Mouse (Mus musculus) brain, embryonic 14.5 days (tissue): ENCODE measurements around the gene Mucl3. TPM values are rescaled to one million over a fixed set of nuclear protein-coding genes. Genes with fewer than 3 reads are reported as not detected.

Experiments used
- DNase-seq: peaks from one replicate; pipeline ENCODE4 v3.0.0-alpha.2; 2011; ENCODE audit warnings: low read depth
- CTCF ChIP-seq: fragments of 200-500 bp; IDR thresholded peaks from 2 replicates; pipeline ENCODE4 v1.5.1; 2012; ENCODE audit warnings: inconsistent platforms, mild to moderate bottlenecking, moderate library complexity, borderline replicate concordance; ENCODE audit not compliant: insufficient read depth, insufficient read length; ENCODE audit errors: extremely low read depth
- POLR2A ChIP-seq: fragments of 200-500 bp; IDR thresholded peaks from 2 replicates; pipeline ENCODE4 v1.6.1; 2012; ENCODE audit warnings: mild to moderate bottlenecking, inconsistent platforms, borderline replicate concordance; ENCODE audit not compliant: poor library complexity, insufficient read depth, insufficient read length, severe bottlenecking; ENCODE audit errors: extremely low read depth
- polyA plus RNA-seq: library from polyadenylated mRNA; depleted of rRNA; stranded (reverse); fragments of >200 nt; gene quantifications from 2 replicates; pipeline ENCODE4 v1.2.3, GENCODE M21; 2012

The Mucl3 gene
- polyA plus RNA-seq, 1 experiment = 0.11 TPM

DNA sequence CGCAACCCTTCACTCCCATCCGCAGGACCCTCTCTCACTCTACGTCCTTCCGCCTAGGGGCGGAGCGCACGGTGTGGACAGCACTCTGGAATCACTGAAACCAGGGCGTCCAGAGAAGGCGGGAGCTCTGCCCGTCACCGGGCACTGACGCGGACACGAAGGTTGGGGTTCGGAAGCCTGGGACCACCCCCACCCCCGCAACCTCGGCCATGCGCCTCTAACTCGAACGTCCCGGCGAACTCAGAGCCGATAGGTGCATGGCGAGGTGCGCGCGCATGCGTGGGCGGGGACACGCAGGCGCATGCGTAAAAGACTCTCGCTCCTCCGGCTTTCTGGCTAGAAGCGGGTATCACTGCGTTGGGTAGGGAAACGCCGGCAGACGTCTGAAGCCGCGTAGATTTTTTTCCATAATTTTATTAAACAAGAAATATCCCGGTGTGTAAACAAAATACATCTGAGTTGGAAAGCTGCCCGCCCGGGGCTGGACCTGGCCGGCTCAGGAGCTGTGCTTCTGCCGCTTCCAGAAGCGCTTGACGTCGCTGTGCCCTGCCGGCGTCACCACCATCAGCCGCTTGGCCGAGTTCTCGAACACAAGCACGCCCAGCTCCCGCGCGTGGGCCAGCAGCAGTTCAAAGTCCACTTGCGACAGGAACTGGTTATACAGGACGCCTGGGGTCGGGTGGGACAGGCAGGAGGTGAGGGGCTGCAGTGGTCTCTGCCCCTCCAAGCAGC, 24.0 kb upstream of the Mucl3 start, which contains the start of gene Vars2:
TSS of gene Vars2 (minus strand) at position 259 of the 732 bp plus-strand sequence.
- DNase-seq = peak; percentile 97
- TF ChIP-seq POLR2A (peak; percentile 36; the same call in 1 of the 2 replicates), CTCF (no peak)

DNA sequence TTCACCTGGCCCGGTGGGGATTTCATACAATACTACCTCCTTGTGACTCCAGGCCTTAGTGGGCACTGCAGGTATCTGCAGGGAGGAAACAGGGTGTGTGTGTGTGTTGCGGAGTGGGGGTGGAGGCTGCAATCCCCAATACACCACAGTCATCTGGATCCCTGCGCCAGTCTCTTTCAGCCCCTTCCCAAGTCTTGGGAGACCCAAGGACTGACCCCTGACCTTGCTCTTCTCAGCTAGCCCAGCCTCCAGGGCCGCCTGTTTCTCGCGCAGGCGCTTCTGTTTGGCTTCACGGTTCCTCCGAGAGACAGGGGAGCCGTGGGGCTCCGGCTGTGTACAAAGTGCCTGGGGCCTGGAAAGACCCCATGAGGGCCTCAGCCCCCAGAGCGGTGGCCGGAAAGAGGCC, 23.4 kb upstream of the Mucl3 start:
- TF ChIP-seq POLR2A (no peak), CTCF (no peak)
- DNase-seq = no peak

DNA sequence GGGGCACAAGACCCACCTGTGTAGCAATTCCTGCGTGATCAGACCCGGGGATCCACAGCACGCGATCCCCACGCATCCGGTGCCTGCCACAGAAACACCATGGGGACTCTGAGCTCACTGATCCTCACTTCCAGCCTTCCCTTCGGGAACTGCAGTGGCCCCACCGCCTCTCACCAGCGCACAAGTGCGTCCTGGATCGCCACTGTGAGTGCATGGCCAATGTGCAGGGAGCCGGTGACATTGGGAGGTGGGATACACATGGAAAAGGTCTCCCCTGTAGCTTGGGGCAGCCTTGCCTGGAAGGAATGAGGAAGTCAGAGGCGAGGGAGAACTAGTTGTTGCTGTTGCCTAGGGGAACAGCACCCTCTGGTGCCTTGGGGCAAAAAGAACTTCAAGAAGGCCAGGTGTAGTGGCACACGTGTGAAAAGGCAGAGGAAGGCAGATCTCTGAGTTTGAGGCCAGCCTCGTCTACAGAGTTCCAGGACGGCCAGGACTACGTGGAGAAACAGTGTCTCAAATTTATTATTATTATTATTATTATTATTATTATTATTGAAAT, 22.5 kb upstream of the Mucl3 start:
- peak; percentile 20 for DNase-seq
- no peak for TF ChIP-seq CTCF
- TF ChIP-seq POLR2A = no peak

DNA sequence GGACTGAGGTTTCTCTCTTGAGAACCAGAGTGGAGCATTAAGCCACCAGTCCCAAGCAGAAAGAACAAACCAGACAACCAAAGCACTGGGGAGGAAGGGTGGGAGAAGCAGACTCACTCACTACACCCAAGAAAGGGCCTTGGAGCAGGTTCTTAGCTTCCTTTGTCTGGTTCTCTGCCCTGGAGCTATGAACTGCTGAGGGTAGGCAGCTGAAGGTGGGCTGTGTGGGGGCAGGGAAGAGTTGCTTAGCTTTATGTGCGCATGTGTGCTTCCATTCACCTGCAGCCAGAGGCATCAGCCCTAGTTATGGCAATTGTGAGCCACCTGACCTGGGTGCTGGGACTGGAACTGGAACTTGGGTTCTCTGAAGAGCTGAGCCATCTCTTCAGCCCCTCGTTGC, 9.6 kb upstream of the Mucl3 start:
- DNase-seq = no peak
- TF ChIP-seq CTCF (no peak), POLR2A (no peak)

DNA sequence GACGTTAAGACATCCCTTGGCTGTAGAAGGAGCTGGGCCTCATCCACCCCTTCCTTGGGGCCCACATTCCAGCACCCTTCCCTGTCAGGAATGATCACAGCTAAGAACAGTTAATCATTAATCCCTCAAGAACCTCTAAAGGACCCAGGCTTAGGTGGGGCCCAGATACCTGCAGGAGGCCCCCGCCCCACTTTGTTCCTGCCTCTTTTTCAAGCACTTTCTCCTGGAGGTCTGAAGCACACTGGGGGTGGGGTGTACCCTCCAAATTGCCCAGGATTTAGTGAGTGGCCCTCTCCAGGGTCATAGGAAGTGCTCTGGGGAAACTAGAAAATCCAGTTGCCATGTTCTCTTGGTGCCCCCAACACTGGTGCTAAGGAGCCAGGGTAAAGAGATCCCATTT, 5.9 kb upstream of the Mucl3 start:
- no peak for DNase-seq
- TF ChIP-seq CTCF (no peak), POLR2A (no peak)

DNA sequence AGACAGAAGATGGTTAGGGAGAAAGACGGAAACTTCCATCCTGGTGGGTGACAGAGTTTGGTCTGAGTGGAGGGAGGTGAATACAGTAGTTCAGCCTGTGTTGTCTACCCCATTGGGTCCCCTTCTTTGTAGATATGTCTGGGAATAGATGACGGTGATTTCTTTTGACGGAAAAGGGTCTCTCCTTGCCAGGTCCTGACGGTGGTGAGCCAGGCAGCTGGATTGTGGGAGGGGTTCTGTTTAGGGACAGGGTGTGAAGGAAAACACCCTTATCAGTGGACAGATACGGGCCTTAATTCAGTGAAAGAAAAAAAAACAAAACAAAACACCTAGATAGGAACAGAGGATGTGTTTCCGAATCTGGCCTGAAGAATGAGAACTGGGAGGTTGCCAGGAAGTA, 4.1 kb downstream of the Mucl3 start:
- TF ChIP-seq POLR2A (no peak), CTCF (no peak)
- DNase-seq = no peak

DNA sequence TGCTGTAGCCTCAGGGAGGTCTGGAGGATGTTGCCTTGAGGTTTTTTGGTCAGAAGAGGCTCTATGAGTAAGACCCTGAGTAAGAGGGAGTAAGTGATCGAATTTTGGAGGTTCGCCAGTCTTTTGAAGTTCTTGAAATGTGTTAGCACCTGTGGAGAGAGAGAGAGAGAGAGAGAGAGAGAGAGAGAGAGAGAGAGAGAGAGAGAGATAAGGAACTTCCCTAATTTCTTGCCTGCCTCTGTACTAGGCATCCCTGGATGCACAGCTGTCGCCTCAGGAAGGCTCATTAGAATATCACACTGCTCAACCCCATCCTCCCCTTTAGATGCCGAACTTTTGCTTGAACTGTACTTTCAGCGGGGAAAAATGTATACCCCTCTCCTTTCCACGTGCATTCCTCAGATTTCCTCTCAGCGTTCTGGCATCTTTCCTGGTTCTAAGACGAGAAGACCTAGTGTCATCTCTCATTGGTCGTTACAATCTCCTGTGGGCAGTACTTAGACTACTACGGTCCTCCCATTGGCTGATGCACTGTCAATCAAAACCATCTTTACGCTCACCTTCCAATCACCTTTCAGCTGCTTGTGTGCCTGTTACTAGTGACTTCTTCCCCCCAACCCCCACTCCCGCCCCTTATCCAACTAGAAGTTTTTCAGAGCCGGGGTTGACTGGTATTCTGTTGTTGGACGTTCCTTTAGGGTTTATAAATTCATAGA, 4.9 kb downstream of the Mucl3 start:
- DNase-seq = peak; percentile 90
- TF ChIP-seq CTCF = no peak
- no peak for TF ChIP-seq POLR2A

DNA sequence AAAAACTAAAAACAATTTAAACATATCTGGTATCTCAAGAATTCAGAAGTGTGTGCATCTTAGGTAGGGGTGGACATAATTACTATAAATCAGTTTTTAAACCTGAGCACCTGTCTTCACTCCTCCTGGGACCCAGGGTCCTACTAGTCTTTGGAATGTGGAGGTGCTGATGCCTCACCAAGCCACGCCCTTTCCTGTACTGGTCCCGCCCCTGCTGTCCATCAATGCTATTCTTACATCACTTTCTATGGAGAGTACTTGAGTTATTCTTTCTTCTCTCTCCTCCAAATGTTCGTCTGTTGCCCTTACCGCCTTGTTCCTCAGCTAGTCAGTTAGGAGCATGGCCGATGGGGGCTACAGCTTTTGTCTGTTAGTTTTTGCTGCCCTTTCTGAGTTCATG, 7.1 kb downstream of the Mucl3 start:
- TF ChIP-seq POLR2A (no peak), CTCF (no peak)
- peak; percentile 41 for DNase-seq

DNA sequence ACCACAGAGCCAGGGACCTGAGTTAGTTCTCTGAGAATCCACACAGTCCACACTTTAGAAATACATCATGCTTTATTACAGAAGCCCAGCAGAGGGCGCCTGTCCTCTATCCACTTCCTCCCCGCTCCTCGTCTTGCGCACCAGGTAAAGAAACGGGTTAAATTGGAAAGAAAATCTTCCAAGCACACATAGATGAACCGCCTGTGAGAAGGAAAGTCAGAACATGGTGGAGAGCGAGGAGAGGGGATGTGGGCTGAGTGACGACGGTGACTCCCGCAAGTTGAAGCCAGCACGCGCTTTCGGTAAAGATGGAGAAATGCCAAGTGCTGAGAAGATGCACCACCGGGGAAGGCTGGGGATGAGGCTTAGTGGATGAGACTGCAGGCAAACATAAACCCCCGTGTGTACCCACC, 7.8 kb downstream of the Mucl3 start:
- DNase-seq = peak; percentile 90
- TF ChIP-seq POLR2A (no peak), CTCF (peak; percentile 89)

DNA sequence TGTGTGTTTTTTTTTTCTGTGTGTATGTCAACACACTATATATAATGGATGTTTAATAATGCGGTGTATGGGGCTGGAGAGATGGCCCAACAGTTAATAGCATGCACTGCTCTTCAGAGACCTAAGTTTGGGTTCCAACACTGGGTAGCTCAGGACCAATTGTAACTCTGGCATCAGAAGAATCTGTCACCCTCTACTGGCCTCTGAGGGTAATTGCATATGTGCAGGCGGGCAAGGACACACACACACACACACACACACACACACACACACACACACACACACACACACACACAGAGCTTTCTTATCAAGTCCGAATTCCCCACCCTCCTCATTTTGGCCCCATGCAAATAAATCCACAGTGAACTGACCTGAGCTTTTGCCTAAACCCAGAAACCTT, 8.3 kb downstream of the Mucl3 start:
- peak; percentile 4 for DNase-seq
- TF ChIP-seq POLR2A (no peak), CTCF (peak; percentile 35; the same call in 1 of the 2 replicates)

DNA sequence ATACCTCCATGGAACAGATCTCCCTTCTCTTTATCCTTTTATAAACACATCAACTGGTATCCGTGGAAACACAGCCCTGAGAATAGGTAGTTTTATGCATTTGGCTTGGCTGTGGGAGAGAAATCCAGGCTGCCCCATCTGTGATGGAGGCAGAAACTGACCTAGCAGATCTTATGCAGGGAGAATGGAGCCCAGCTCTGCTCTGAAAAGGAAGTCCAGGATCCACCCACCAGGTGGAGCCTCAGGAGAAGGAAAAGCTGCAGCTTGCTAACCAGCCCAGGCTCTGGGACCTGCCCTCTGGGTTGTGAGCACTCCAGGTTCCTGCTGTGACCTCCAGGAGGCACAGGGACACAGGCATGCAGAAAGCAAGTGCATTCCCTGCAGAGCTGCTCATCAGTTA, 9.5 kb downstream of the Mucl3 start:
- TF ChIP-seq CTCF (peak; percentile 51), POLR2A (no peak)
- peak; percentile 54 for DNase-seq
